25 mouse cellular contexts compared by ENCODE assay signal in the genomic region with DNA sequence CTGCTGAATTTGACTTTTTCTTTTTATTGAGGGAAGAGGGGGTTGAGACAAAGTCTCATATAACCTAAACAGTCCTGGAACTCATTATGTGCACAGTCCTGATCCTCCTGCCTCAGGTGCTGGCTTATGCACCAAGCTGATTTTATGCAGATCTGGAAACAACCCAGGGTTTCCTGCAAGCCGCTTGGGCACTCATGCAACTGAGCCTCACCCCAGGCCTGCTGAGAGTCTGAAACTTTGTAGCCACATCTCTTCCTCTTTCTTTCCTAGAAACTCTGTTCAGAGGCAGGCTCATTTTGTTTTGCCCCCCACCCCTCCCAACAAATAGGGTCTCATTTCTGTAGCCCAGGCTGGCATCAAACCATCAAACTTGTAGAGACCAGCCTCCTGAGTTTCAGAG. TPM values are rescaled to one million over a fixed set of nuclear protein-coding genes. Genes with fewer than 3 reads are reported as not detected.
"Had no signal": no experiment of that assay in that cellular context is flagged by ENCODE, and none has a peak within 500 bp of the region (broad histone marks: within the 10 kb centered on the region; RNA-seq: fewer than 3 reads in every experiment).

No protein-coding gene starts in this region.

- H3K4me2 ChIP-seq: liver, embryonic 13.5 days; liver, embryonic 15.5 days; lung, embryonic 15.5 days; midbrain, embryonic 12.5 days; neural tube, embryonic 13.5 days; neural tube, embryonic 15.5 days had no signal

- H3K9ac ChIP-seq: liver, embryonic 13.5 days; liver, embryonic 15.5 days; lung, embryonic 15.5 days; midbrain, embryonic 12.5 days; neural tube, embryonic 13.5 days; neural tube, embryonic 15.5 days had no signal

- H3K4me3 ChIP-seq: liver, embryonic 13.5 days; liver, embryonic 15.5 days; lung, embryonic 15.5 days; midbrain, embryonic 10.5 days; midbrain, embryonic 12.5 days; myocyte; neural tube, embryonic 13.5 days; neural tube, embryonic 15.5 days had no signal

- H3K27me3 ChIP-seq: liver, embryonic 13.5 days; liver, embryonic 15.5 days; lung, embryonic 15.5 days; midbrain, embryonic 12.5 days; neural tube, embryonic 13.5 days; neural tube, embryonic 15.5 days had no signal

- H3K9me3 ChIP-seq: liver, embryonic 13.5 days; liver, embryonic 15.5 days; lung, embryonic 15.5 days; midbrain, embryonic 10.5 days; midbrain, embryonic 12.5 days; neural tube, embryonic 13.5 days; neural tube, embryonic 15.5 days had no signal

- H3K27ac ChIP-seq: liver, embryonic 13.5 days; liver, embryonic 15.5 days; lung, embryonic 15.5 days; midbrain, embryonic 10.5 days; midbrain, embryonic 12.5 days; neural tube, embryonic 13.5 days; neural tube, embryonic 15.5 days had no signal

- H3K4me1 ChIP-seq: midbrain, embryonic 10.5 days; midbrain, embryonic 12.5 days; neural tube, embryonic 13.5 days had no signal

- DNase-seq: liver, embryonic 13.5 days; lung, adult 2 months; lung, postnatal 14 days; lung, postnatal 4 days; midbrain, embryonic 14.5 days; retina, postnatal 1 day; right cerebral cortex, adult 18-20 months; right cerebral cortex, postnatal 14 days; thymus, adult 18-20 months; thymus, postnatal 14 days; thymus, postnatal 36 days had no signal

RNA-seq across cellular contexts. Expression of gene Cldn19, which starts 58.5 kb away (rescaled TPM):
- total RNA-seq: megakaryocyte, adult 5-6 weeks; megakaryocyte-erythroid progenitor cell, adult 5-6 weeks had no signal
- polyA plus RNA-seq: liver, embryonic 13.5 days; liver, embryonic 15.5 days; lung, embryonic 15.5 days; lung, postnatal 0 days; neural tube, embryonic 11.5 days; spleen, adult 2 months; stomach, embryonic 14.5 days; thymus, postnatal 0 days had no signal
